Mouse (Mus musculus) ES-E14 (cell line): ENCODE measurements at regions not wholly inside any gene's neighbourhood (a gene's known extent, or its start where the extent isn't known, plus 50 kb on each side); places are given as distances from the start of the nearest gene placed in this dataset.

ENCODE experiments used
- CHD2 ChIP-seq: IDR thresholded peaks from 2 replicates; pipeline ENCODE4 v1.6.1; 2014; ENCODE audit warnings: mild to moderate bottlenecking, low read depth, low read length, inconsistent platforms
- MAFK ChIP-seq: IDR thresholded peaks from 2 replicates; pipeline ENCODE4 v1.6.1; 2014; ENCODE audit warnings: mild to moderate bottlenecking, low read depth, low read length, inconsistent platforms; ENCODE audit not compliant: insufficient read depth
- ZNF384 ChIP-seq: IDR thresholded peaks from 2 replicates; pipeline ENCODE4 v1.6.1; 2012; ENCODE audit warnings: low read depth, low read length, inconsistent platforms

GRCm38 (mm10) chr6:70073841-70074240 is 718.2 kb downstream of the Rpia start:
- no peak for TF ChIP-seq ZNF384
- TF ChIP-seq MAFK = no peak
- TF ChIP-seq CHD2 = no peak
